Mouse (Mus musculus) E14TG2a.4 (cell line): ENCODE results near the gene Cdh18.

Source experiments
- H3K27me3 ChIP-seq: 2 replicates; pipeline ENCODE4 v1.6.1; 2014; ENCODE audit warnings: low read length, control low read depth; ENCODE audit not compliant: insufficient read depth
- H3K36me3 ChIP-seq: 2 replicates; pipeline ENCODE4 v1.6.1; 2014; ENCODE audit warnings: low read length, control low read depth; ENCODE audit not compliant: insufficient read depth
- H3K4me1 ChIP-seq: replicated peaks from 2 replicates; pipeline ENCODE4 v1.6.1; 2014; ENCODE audit warnings: low read depth, low read length, control low read depth
- H3K4me3 ChIP-seq: replicated peaks from 2 replicates; pipeline ENCODE4 v1.5.1; 2014; ENCODE audit warnings: mild to moderate bottlenecking, low read length
- H3K9me3 ChIP-seq: 2 replicates; pipeline ENCODE4 v1.6.1; 2014; ENCODE audit warnings: low read length, control low read depth
- CTCF ChIP-seq: conservative IDR thresholded peaks from 2 replicates; pipeline ENCODE4 v1.5.1; 2014; ENCODE audit warnings: low read length
- NANOG ChIP-seq: IDR thresholded peaks from 2 replicates; pipeline ENCODE4 v1.6.1; 2014; ENCODE audit warnings: borderline replicate concordance, low read length, mixed read lengths
- POU5F1 ChIP-seq: IDR thresholded peaks from 2 replicates; pipeline ENCODE4 v1.6.1; 2014; ENCODE audit warnings: low read length, borderline replicate concordance

Cdh18 gene

GRCm38 (mm10) chr15:22548711-22549271, at the start of gene Cdh18:
TSS of gene Cdh18 (plus strand) at chr15:22549022.
- Histone ChIP-seq H3K9me3 (peaks cover 5% of the 10 kb centered on the region), H3K36me3 (no peaks in the 10 kb centered on the region), H3K4me3 (no peak within 1 kb of the TSS), H3K27me3 (no peaks in the 10 kb centered on the region), H3K4me1 (no peaks in the 10 kb centered on the region)
- TF ChIP-seq NANOG (no peak), CTCF (no peak), POU5F1 (no peak)

DNA sequence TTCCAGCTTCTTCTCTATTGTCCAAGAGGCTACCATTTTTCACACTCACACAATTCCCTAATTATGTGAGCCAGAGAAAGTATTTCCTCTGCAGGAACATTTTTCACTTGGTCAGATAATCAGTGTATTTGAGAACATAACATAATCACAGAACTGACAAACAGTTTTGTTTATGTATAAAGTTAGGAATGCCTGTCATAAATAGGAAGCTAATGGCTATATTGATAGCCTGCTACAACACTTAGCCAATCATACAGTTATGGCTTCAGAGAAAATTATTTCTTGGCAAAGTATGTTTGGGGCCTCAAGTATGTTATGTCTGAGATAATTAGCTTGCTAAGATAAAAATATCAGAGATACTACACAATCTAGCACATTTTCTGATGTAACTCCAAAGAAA, 37.6 kb upstream of the Cdh18 start:
- no peak overlapping the region for H3K4me3 ChIP-seq
- H3K27me3 ChIP-seq, result no peaks in the 10 kb centered on the region
- no peaks in the 10 kb centered on the region for H3K36me3 ChIP-seq

DNA sequence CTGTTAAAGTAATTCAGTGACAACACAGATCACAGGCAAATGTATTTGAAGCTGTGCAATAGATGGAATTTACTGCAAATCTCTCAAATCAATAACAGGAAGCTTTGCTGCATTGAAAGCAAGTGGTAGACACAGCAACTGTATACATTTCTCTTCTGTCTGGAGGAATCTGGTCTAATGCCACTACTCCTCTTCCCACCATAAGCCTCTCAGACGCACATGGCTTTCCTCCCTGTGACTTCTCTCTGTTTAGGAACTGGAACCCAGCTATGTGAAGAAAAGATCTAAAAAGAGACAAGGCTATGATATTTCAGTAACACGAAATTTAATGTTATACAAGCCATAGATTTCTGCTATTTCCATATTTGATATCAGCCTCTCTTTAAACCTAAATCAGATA, 13.0 kb upstream of the Cdh18 start:
- Histone ChIP-seq H3K9me3 (no peaks in the 10 kb centered on the region), H3K4me3 (no peak overlapping the region), H3K4me1 (no peaks in the 10 kb centered on the region), H3K36me3 (no peaks in the 10 kb centered on the region), H3K27me3 (no peaks in the 10 kb centered on the region)
- no peak for TF ChIP-seq CTCF
- no peak for TF ChIP-seq POU5F1
- TF ChIP-seq NANOG, result no peak

More for the DNA sequence above, 37.6 kb upstream of the Cdh18 start:
- TF ChIP-seq CTCF, result no peak
- TF ChIP-seq NANOG, result no peak
- TF ChIP-seq POU5F1, result no peak
- Histone ChIP-seq H3K4me1 (no peaks in the 10 kb centered on the region), H3K9me3 (no peaks in the 10 kb centered on the region)

- no peaks in the 10 kb centered on the region for H3K27me3 ChIP-seq
- H3K4me3 ChIP-seq, result no peak overlapping the region
- TF ChIP-seq CTCF (no peak), POU5F1 (no peak), NANOG (no peak)
- H3K36me3 ChIP-seq, result no peaks in the 10 kb centered on the region
- peaks cover 11% of the 10 kb centered on the region; the same call in 1 of the 2 replicates for H3K4me1 ChIP-seq
- H3K9me3 ChIP-seq, result 0 out of 2 replicates have a peak, but pooled peaks cover 2% of the 10 kb centered on the region
These were observed 29.3 kb downstream of the Cdh18 start for GRCm38 (mm10) chr15:22577974-22578616.

- Histone ChIP-seq H3K4me3 (no peak overlapping the region), H3K36me3 (no peaks in the 10 kb centered on the region), H3K27me3 (no peaks in the 10 kb centered on the region), H3K9me3 (0 out of 2 replicates have a peak, but pooled peaks cover 2% of the 10 kb centered on the region), H3K4me1 (peaks cover 11% of the 10 kb centered on the region; the same call in 1 of the 2 replicates)
- TF ChIP-seq CTCF, result no peak
- no peak for TF ChIP-seq POU5F1
- TF ChIP-seq NANOG, result no peak
These were observed 29.8 kb downstream of the Cdh18 start for GRCm38 (mm10) chr15:22578617-22578990.

- TF ChIP-seq NANOG (no peak), POU5F1 (no peak), CTCF (no peak)
- Histone ChIP-seq H3K27me3 (no peaks in the 10 kb centered on the region), H3K9me3 (no peaks in the 10 kb centered on the region), H3K4me1 (no peaks in the 10 kb centered on the region), H3K36me3 (no peaks in the 10 kb centered on the region), H3K4me3 (no peak overlapping the region)
These were observed 35.8 kb downstream of the Cdh18 start for GRCm38 (mm10) chr15:22584667-22585066.

DNA sequence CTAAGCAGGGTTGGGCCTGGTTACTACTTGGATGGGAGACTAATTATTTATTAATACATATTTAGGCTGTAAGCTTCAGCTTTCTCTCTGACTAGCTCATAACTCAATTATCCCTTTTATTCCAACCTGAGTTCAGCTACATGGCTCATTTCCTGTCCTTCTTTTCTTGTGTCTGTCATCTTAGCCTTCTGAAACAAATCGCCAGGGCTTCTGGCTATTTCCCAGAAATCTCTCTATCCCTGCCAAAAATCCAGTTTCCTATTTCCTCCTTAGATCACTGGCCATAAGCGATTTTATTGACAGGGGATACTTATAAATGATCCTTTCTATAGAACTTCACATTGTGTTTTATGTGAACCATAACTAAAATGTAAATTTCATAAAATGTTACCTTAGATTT, 167.6 kb downstream of the Cdh18 start:
- TF ChIP-seq CTCF (no peak), NANOG (no peak), POU5F1 (no peak)
- Histone ChIP-seq H3K9me3 (no peaks in the 10 kb centered on the region), H3K4me3 (no peak overlapping the region), H3K36me3 (no peaks in the 10 kb centered on the region), H3K4me1 (no peaks in the 10 kb centered on the region), H3K27me3 (no peaks in the 10 kb centered on the region)

GRCm38 (mm10) chr15:22717681-22718080, 168.9 kb downstream of the Cdh18 start:
- Histone ChIP-seq H3K4me1 (no peaks in the 10 kb centered on the region), H3K4me3 (no peak overlapping the region)

GRCm38 (mm10) chr15:22726574-22726973, 177.8 kb downstream of the Cdh18 start:
- H3K4me1 ChIP-seq, result no peaks in the 10 kb centered on the region
- H3K9me3 ChIP-seq, result no peaks in the 10 kb centered on the region
- H3K27me3 ChIP-seq, result no peaks in the 10 kb centered on the region
- TF ChIP-seq CTCF (no peak), POU5F1 (no peak), NANOG (no peak)
- no peak overlapping the region for H3K4me3 ChIP-seq
- H3K36me3 ChIP-seq, result no peaks in the 10 kb centered on the region

More at GRCm38 (mm10) chr15:22717681-22718080, 168.9 kb downstream of the Cdh18 start:
- Histone ChIP-seq H3K9me3 (no peaks in the 10 kb centered on the region), H3K27me3 (no peaks in the 10 kb centered on the region), H3K36me3 (no peaks in the 10 kb centered on the region)
- TF ChIP-seq POU5F1 (no peak), CTCF (no peak), NANOG (no peak)
